Mouse (Mus musculus): ENCODE measurements around the gene Rdh19. TPM values are rescaled to one million over a fixed set of nuclear protein-coding genes. Genes with fewer than 3 reads are reported as not detected.
"Not testable (repeated sequence)": the region's sequence is repeated elsewhere in the genome, so short reads cannot be mapped to it uniquely, and the experiment has no call there.

The Rdh19 gene
- polyA plus RNA-seq, 1 experiment from 2014 or later: not detected

DNA sequence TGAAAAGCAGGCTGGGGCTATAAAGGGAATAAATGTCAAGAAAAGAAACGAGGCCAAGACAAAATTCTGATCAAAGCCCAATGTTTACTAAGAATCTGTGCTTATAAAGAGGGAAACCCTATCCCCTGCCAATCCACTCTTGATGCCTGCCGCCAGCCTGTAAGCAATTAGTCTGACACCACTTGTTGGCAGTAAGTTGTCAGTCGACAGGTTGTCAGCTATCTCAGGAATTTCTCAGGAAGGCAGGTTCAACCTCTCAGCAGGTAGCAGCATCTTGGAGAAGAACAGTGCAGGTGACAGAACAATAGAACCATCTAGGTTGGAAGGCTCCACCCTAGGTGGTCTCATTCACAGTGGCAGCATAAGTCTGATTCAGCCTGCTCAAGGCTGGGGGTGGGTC, 20.6 kb upstream of the Rdh19 start:
- H3K27me3 ChIP-seq (ENCODE audit: control insufficient read depth, insufficient read depth, low read length): no peaks in the 10 kb centered on the region
- H3K36me3 ChIP-seq (ENCODE audit: control insufficient read depth, insufficient read depth, low read length): no peaks in the 10 kb centered on the region
- no peak for DNase-seq (ENCODE audit: low spot score, missing footprints)
- no peak overlapping the region for H3K4me3 ChIP-seq (ENCODE audit: low read depth, low read length)
- H3K4me1 ChIP-seq (ENCODE audit: control insufficient read depth, insufficient read depth, low read length): no peaks in the 10 kb centered on the region
- H3K27ac ChIP-seq (ENCODE audit: low read depth, low read length): no peak overlapping the region
- no peak overlapping the region for H3K9ac ChIP-seq (ENCODE audit: low read length)
- no peak for ATAC-seq (ENCODE audit: low FRiP score)
- 77% methylated on average over 3 of the region's 3 CpGs for WGBS
- no peak overlapping the region for H3K4me2 ChIP-seq
- no peaks in the 10 kb centered on the region for H3K9me3 ChIP-seq (ENCODE audit: control insufficient read depth, low read length)

DNA sequence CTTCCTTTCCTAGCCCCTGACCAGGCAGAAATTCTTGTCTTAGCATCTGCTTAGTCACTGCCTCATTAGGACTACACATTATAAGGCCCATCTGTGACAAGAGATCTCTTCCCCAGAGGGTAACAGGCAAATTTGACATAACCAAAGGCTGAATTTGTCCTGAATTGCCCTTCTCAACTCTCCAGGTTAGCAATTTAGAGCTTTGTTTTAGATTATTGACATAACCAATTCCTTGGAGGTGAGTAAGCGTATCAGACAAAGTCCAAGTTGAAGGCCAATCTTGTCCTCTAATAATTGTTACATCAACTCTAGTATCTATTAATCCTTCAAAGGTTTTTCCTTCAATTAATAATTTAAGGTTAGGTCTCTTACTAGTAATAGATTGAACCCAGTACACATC, 15.5 kb upstream of the Rdh19 start:
- ATAC-seq (ENCODE audit: low FRiP score); H3K9ac ChIP-seq (ENCODE audit: low read length); DNase-seq (ENCODE audit: low spot score, missing footprints); H3K36me3 ChIP-seq (ENCODE audit: control insufficient read depth, insufficient read depth, low read length); H3K27ac ChIP-seq (ENCODE audit: low read depth, low read length); H3K9me3 ChIP-seq (ENCODE audit: control insufficient read depth, low read length); H3K4me3 ChIP-seq (ENCODE audit: low read depth, low read length); H3K4me2 ChIP-seq; H3K4me1 ChIP-seq (ENCODE audit: control insufficient read depth, insufficient read depth, low read length); H3K27me3 ChIP-seq (ENCODE audit: control insufficient read depth, insufficient read depth, low read length): not testable (repeated sequence)
- 98% methylated on average over 1 of the region's 1 CpGs for WGBS

GRCm38 (mm10) chr10:127835292-127835691, 14.4 kb upstream of the Rdh19 start:
- WGBS: 86% methylated on average over 5 of the region's 5 CpGs
- Histone ChIP-seq H3K9ac (ENCODE audit: low read length) (no peak overlapping the region), H3K27me3 (ENCODE audit: control insufficient read depth, insufficient read depth, low read length) (no peaks in the 10 kb centered on the region), H3K9me3 (ENCODE audit: control insufficient read depth, low read length) (no peaks in the 10 kb centered on the region), H3K36me3 (ENCODE audit: control insufficient read depth, insufficient read depth, low read length) (no peaks in the 10 kb centered on the region), H3K27ac (ENCODE audit: low read depth, low read length) (no peak overlapping the region), H3K4me1 (ENCODE audit: control insufficient read depth, insufficient read depth, low read length) (no peaks in the 10 kb centered on the region), H3K4me3 (ENCODE audit: low read depth, low read length) (no peak overlapping the region), H3K4me2 (no peak overlapping the region)
- DNase-seq (ENCODE audit: low spot score, missing footprints): no peak
- no peak for ATAC-seq (ENCODE audit: low FRiP score)

DNA sequence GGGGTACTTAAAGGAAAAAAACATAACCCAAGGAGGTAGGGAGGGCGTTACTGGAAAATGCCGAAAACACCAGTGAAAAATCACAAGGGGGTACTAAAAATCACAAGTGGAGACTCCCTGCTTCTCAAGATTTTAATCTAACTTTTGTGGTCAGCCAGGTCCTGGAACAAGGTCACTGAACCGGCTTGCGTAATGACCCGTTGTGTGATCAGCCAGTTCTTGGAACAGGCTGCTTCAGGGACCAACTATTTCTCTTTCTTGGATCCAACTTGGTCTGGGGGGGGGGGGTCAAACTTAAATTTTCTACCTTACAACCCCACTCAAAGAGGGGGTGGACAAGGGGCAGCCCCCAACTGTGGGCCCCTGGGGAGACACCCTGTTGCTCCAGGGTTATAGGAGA, 11.9 kb upstream of the Rdh19 start:
- H3K4me3 ChIP-seq (ENCODE audit: low read depth, low read length); H3K27me3 ChIP-seq (ENCODE audit: control insufficient read depth, insufficient read depth, low read length); H3K36me3 ChIP-seq (ENCODE audit: control insufficient read depth, insufficient read depth, low read length); DNase-seq (ENCODE audit: low spot score, missing footprints); H3K4me2 ChIP-seq; ATAC-seq (ENCODE audit: low FRiP score); H3K9me3 ChIP-seq (ENCODE audit: control insufficient read depth, low read length); H3K27ac ChIP-seq (ENCODE audit: low read depth, low read length); H3K9ac ChIP-seq (ENCODE audit: low read length); H3K4me1 ChIP-seq (ENCODE audit: control insufficient read depth, insufficient read depth, low read length): not testable (repeated sequence)
- WGBS: 95% methylated on average over 5 of the region's 5 CpGs

DNA sequence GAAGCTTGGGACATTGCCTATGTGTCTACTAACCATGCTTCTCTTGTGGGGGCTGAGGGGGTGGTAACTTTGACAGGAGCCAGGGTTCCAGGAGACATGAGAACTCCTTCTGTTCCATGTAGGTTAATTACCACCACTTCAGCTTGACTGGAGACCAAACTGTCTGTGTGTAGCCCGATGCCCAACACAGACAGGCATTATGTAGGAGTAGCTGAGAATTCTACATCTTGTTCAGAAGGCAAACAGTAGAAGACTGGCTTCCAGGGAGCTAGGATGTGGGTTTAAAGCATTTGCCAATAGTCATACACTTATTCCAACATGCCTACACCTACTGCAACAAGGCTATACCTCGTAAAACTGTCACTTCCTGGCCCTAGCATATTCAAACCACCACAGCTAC, 11.2 kb upstream of the Rdh19 start:
- H3K4me2 ChIP-seq: no peak overlapping the region
- no peaks in the 10 kb centered on the region for H3K27me3 ChIP-seq (ENCODE audit: control insufficient read depth, insufficient read depth, low read length)
- DNase-seq (ENCODE audit: low spot score, missing footprints) (no peak), ATAC-seq (ENCODE audit: low FRiP score) (no peak)
- no peaks in the 10 kb centered on the region for H3K36me3 ChIP-seq (ENCODE audit: control insufficient read depth, insufficient read depth, low read length)
- no peak overlapping the region for H3K27ac ChIP-seq (ENCODE audit: low read depth, low read length)
- H3K9me3 ChIP-seq (ENCODE audit: control insufficient read depth, low read length): no peaks in the 10 kb centered on the region
- no peak overlapping the region for H3K4me3 ChIP-seq (ENCODE audit: low read depth, low read length)
- WGBS: 87% methylated on average over 2 of the region's 2 CpGs
- no peak overlapping the region for H3K9ac ChIP-seq (ENCODE audit: low read length)
- H3K4me1 ChIP-seq (ENCODE audit: control insufficient read depth, insufficient read depth, low read length): no peaks in the 10 kb centered on the region

DNA sequence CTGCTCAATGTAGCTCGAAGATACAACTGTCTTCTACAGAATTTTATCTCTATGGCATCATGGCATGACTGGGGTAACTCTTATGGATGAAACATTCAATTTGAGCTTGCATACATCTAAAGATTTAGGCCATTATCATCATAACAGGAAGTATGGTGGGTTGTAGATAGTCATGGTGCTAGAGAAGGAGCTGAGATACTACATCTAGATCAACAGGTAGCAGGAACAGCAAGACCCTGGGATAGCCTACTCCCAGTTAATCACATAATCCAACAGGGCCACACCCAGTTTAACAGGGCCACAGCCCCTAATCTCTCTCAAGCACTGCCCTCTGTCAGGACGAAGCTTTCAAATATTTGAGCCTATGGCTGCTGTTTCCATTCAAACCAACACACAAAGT, 9.0 kb upstream of the Rdh19 start:
- ATAC-seq (ENCODE audit: low FRiP score) (no peak), DNase-seq (ENCODE audit: low spot score, missing footprints) (no peak)
- Histone ChIP-seq H3K4me1 (ENCODE audit: control insufficient read depth, insufficient read depth, low read length) (no peaks in the 10 kb centered on the region), H3K9me3 (ENCODE audit: control insufficient read depth, low read length) (no peaks in the 10 kb centered on the region), H3K4me3 (ENCODE audit: low read depth, low read length) (no peak overlapping the region), H3K9ac (ENCODE audit: low read length) (no peak overlapping the region), H3K36me3 (ENCODE audit: control insufficient read depth, insufficient read depth, low read length) (no peaks in the 10 kb centered on the region), H3K4me2 (no peak overlapping the region), H3K27ac (ENCODE audit: low read depth, low read length) (no peak overlapping the region), H3K27me3 (ENCODE audit: control insufficient read depth, insufficient read depth, low read length) (no peaks in the 10 kb centered on the region)
- 77% methylated on average over 2 of the region's 2 CpGs for WGBS

DNA sequence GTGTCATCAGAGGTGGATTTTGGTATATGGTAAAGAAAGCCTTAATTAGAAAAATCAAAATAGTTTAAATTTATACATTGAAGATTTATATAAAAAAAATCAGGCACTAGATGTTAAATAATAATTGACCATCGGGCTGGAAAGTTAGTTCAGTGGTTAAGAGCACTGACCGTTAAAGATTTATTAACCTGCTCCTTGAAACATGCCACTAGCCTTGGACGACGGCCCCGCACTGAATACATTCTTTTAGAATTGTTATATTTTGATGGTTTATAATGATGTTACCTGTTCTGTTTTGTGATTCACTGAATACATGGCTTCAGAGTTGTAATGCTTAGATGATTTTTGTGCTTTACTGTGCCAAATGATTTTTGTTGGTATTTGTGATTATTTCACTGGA, 3.8 kb upstream of the Rdh19 start:
- H3K4me3 ChIP-seq (ENCODE audit: low read depth, low read length); H3K4me1 ChIP-seq (ENCODE audit: control insufficient read depth, insufficient read depth, low read length); DNase-seq (ENCODE audit: low spot score, missing footprints); H3K9me3 ChIP-seq (ENCODE audit: control insufficient read depth, low read length); H3K4me2 ChIP-seq; H3K9ac ChIP-seq (ENCODE audit: low read length); H3K36me3 ChIP-seq (ENCODE audit: control insufficient read depth, insufficient read depth, low read length); H3K27ac ChIP-seq (ENCODE audit: low read depth, low read length); H3K27me3 ChIP-seq (ENCODE audit: control insufficient read depth, insufficient read depth, low read length); ATAC-seq (ENCODE audit: low FRiP score): not testable (repeated sequence)
- WGBS: 93% methylated on average over 5 of the region's 5 CpGs

DNA sequence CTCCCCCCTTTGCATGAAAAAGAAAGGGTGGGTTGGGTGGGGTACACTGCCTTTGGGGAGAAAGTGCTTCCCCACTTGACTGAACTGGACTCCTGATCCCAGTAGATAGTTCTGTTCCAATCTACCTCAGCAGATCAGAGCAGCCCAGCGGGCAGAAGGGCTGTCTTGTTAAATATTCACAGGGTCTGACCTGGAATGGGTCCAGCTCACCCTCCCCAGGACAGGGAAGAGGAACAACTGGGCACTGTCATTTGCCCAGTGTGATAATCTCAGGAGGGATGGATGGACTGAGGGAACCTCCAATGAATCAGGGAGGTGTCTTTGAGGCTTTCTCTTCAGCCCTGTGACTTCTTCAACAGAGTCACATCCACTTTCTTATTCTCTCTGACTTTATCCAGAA, 1.6 kb upstream of the Rdh19 start:
- DNase-seq (ENCODE audit: low spot score, missing footprints) (no peak), ATAC-seq (ENCODE audit: low FRiP score) (no peak)
- Histone ChIP-seq H3K4me3 (ENCODE audit: low read depth, low read length) (no peak overlapping the region), H3K36me3 (ENCODE audit: control insufficient read depth, insufficient read depth, low read length) (no peaks in the 10 kb centered on the region), H3K4me1 (ENCODE audit: control insufficient read depth, insufficient read depth, low read length) (no peaks in the 10 kb centered on the region), H3K27ac (ENCODE audit: low read depth, low read length) (no peak overlapping the region), H3K4me2 (no peak overlapping the region), H3K9me3 (ENCODE audit: control insufficient read depth, low read length) (no peaks in the 10 kb centered on the region), H3K27me3 (ENCODE audit: control insufficient read depth, insufficient read depth, low read length) (no peaks in the 10 kb centered on the region), H3K9ac (ENCODE audit: low read length) (no peak overlapping the region)
- WGBS: 63% methylated on average over 1 of the region's 1 CpGs

GRCm38 (mm10) chr10:127856376-127856775, 6.6 kb downstream of the Rdh19 start:
- DNase-seq (ENCODE audit: low spot score, missing footprints): no peak
- H3K9ac ChIP-seq (ENCODE audit: low read length): no peak overlapping the region
- H3K4me1 ChIP-seq (ENCODE audit: control insufficient read depth, insufficient read depth, low read length): no peaks in the 10 kb centered on the region
- no peaks in the 10 kb centered on the region for H3K27me3 ChIP-seq (ENCODE audit: control insufficient read depth, insufficient read depth, low read length)
- no peaks in the 10 kb centered on the region for H3K9me3 ChIP-seq (ENCODE audit: control insufficient read depth, low read length)
- no peak overlapping the region for H3K4me3 ChIP-seq (ENCODE audit: low read depth, low read length)
- no peak overlapping the region for H3K4me2 ChIP-seq
- ATAC-seq (ENCODE audit: low FRiP score): no peak
- H3K36me3 ChIP-seq (ENCODE audit: control insufficient read depth, insufficient read depth, low read length): no peaks in the 10 kb centered on the region
- no peak overlapping the region for H3K27ac ChIP-seq (ENCODE audit: low read depth, low read length)

- DNase-seq (ENCODE audit: low spot score, missing footprints): no peak
- no peaks in the 10 kb centered on the region for H3K36me3 ChIP-seq (ENCODE audit: control insufficient read depth, insufficient read depth, low read length)
- no peak overlapping the region for H3K4me2 ChIP-seq
- H3K9me3 ChIP-seq (ENCODE audit: control insufficient read depth, low read length): no peaks in the 10 kb centered on the region
- no peaks in the 10 kb centered on the region for H3K27me3 ChIP-seq (ENCODE audit: control insufficient read depth, insufficient read depth, low read length)
- no peak overlapping the region for H3K4me3 ChIP-seq (ENCODE audit: low read depth, low read length)
- ATAC-seq (ENCODE audit: low FRiP score): no peak
- no peak overlapping the region for H3K9ac ChIP-seq (ENCODE audit: low read length)
- H3K27ac ChIP-seq (ENCODE audit: low read depth, low read length): no peak overlapping the region
- no peaks in the 10 kb centered on the region for H3K4me1 ChIP-seq (ENCODE audit: control insufficient read depth, insufficient read depth, low read length)
These were observed 15.2 kb downstream of the Rdh19 start for GRCm38 (mm10) chr10:127864931-127865330.

Data from midbrain, embryonic 11.5 days (tissue).